Mouse (Mus musculus) kidney, embryonic 16.5 days (tissue): Measurements from ENCODE around the gene Rnaseh2c. TPM values are rescaled to one million over a fixed set of nuclear protein-coding genes. Genes with fewer than 3 reads are reported as not detected.

Source experiments
- ATAC-seq: fragments of 200-750 bp; cut with Nextera tagmentation; 2 replicates; pipeline ENCODE4 v1.8.0; 2017; ENCODE audit warnings: moderate TSS enrichment; ENCODE audit not compliant: low FRiP score, low TSS enrichment
- H3K27ac ChIP-seq: fragments of 300-500 bp; sonication (generic); 2 replicates; pipeline ENCODE4 v1.5.1; 2014; ENCODE audit warnings: low read length
- H3K27me3 ChIP-seq: fragments of 300-500 bp; sonication (generic); 2 replicates; pipeline ENCODE4 v1.6.1; 2014; ENCODE audit warnings: low read length, control low read depth, mixed read lengths; ENCODE audit not compliant: insufficient read depth
- H3K36me3 ChIP-seq: fragments of 300-500 bp; sonication (generic); 2 replicates; pipeline ENCODE4 v1.6.1; 2014; ENCODE audit warnings: low read length, control low read depth, mixed read lengths; ENCODE audit not compliant: insufficient read depth
- H3K4me1 ChIP-seq: fragments of 300-500 bp; sonication (generic); 2 replicates; pipeline ENCODE4 v1.6.1; 2014; ENCODE audit warnings: low read length, control low read depth, mixed read lengths; ENCODE audit not compliant: insufficient read depth
- H3K4me2 ChIP-seq: fragments of 300-500 bp; sonication (generic); replicated peaks from 2 replicates; pipeline ENCODE4 v1.6.1; 2014; ENCODE audit warnings: low read depth, low read length
- H3K4me3 ChIP-seq: fragments of 300-500 bp; sonication (generic); 2 replicates; pipeline ENCODE4 v1.5.1; 2014; ENCODE audit warnings: mild to moderate bottlenecking, low read length
- H3K9ac ChIP-seq: fragments of 300-500 bp; sonication (generic); replicated peaks from 2 replicates; pipeline ENCODE4 v1.6.1; 2014; ENCODE audit warnings: low read length
- H3K9me3 ChIP-seq: fragments of 300-500 bp; sonication (generic); 2 replicates; pipeline ENCODE4 v1.6.1; 2016; ENCODE audit warnings: low read length, control low read depth
- WGBS: fragments of 180-500 bp; shearing (Covaris S2); extraction: QIAGEN DNeasy Blood & Tissue Kit; methylation state at CpG from one replicate; pipeline ENCODE4 v1.1.7; 2014; 5-methylcytosine and 5-hydroxymethylcytosine counted together
- polyA plus RNA-seq: library from polyadenylated mRNA; unstranded; fragments of >200 nt; fragmentation: Nextera tagmentation; extraction: Ambion mirVana; gene quantifications from 2 replicates; pipeline ENCODE4 v1.2.1, GENCODE M21; 2015

Gene Rnaseh2c
- polyA plus RNA-seq: 133 and 146 TPM in 2 replicates

DNA sequence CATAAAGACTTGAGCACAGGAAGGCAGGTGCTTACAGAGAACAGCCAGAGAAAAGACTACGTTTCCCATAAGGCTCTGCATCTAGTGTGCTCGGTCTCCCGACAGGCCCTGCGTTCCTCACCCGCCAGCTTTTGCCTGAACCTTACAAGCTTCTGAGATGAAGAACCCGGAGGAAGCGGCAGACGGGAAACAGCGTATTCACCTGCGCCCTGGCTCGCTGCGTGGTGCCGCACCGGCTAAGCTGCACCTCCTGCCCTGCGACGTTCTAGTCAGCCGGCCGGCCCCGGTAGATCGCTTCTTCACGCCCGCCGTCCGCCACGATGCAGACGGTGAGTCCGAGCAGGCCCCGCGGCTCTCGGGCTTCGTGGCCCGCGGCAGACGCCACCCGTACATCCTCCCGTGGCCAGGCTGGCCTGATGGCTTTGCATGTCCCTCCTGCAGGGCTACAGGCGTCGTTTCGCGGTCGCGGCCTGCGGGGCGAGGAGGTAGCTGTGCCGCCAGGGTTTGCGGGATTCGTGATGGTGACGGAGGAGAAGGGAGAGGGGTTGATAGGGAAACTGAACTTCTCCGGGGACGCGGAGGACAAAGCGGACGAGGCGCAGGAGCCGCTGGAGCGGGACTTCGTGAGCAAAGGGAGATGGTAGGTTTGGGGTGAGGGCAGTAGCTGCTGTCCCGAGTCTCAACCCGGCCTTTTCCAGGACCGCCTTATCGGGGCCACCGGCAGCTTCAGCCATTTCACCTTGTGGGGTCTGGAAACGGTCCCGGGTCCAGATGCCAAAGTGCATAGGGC is at the start of gene Rnaseh2c:
TSS of gene Rnaseh2c (plus strand) at position 122 of the 790 bp plus-strand sequence.
- Histone ChIP-seq H3K36me3 (peaks cover 41% of the 10 kb centered on the region), H3K27me3 (no peaks in the 10 kb centered on the region), H3K4me3 (peak within 1 kb of the TSS; percentile 71), H3K9me3 (no peaks in the 10 kb centered on the region), H3K4me1 (peaks cover 12% of the 10 kb centered on the region), H3K27ac (peak within 1 kb of the TSS; percentile 83), H3K9ac (peak within 1 kb of the TSS; percentile 82), H3K4me2 (peak within 1 kb of the TSS; percentile 55)
- under 1% methylated on average over 64 of the region's 64 CpGs for WGBS
- ATAC-seq: peak; percentile 93

DNA sequence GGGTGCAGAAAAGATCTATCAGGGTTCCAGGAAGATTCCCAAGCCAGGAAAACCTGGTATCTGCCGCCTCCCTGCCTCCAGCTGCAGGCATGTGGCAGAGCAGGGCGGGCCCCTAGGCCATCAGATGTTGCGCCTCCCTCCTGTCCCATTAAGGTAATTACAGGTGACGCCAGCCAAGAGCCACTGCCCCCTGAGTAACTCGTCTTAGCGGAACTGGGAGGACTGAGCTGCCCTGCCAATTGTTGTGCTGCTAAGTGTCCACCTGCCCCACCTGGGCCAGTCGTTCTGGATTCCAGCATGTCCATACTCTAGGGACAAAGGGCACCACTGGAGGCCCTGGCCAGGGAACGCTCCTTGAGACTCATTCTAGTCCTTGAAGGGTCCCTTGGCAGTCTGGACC is 47.9 kb upstream of the Rnaseh2c start:
- Histone ChIP-seq H3K9ac (0 out of 2 replicates have a peak overlapping the region, but pooled peaks have one; percentile 5), H3K9me3 (no peaks in the 10 kb centered on the region), H3K4me1 (peaks cover 37% of the 10 kb centered on the region), H3K36me3 (peaks cover 21% of the 10 kb centered on the region), H3K4me3 (no peak overlapping the region), H3K27ac (no peak overlapping the region), H3K27me3 (peaks cover 9% of the 10 kb centered on the region), H3K4me2 (no peak overlapping the region)
- no peak for ATAC-seq
- 46% methylated on average over 8 of the region's 8 CpGs for WGBS

DNA sequence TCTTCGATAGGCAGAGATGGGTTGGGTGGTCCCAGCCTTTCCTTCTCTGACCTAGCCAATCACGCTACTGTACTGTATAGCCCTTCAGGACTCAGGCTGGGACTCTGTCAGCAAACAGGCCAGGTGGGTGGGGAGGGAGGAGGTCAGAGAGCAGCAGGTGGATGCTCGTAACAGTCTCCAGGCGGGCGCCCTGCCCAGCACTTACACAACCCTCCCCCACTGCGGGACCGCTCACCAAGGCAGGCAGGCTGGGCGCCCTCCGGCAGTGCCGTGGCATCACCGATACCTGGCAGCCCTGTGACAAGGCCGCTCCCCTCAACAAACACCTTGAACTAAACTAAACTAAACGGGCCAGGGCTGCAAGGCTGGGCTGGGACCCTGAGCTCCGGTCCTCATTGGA is 47.5 kb upstream of the Rnaseh2c start:
- 68% methylated on average over 14 of the region's 14 CpGs for WGBS
- Histone ChIP-seq H3K4me1 (peaks cover 41% of the 10 kb centered on the region), H3K4me2 (no peak overlapping the region)

DNA sequence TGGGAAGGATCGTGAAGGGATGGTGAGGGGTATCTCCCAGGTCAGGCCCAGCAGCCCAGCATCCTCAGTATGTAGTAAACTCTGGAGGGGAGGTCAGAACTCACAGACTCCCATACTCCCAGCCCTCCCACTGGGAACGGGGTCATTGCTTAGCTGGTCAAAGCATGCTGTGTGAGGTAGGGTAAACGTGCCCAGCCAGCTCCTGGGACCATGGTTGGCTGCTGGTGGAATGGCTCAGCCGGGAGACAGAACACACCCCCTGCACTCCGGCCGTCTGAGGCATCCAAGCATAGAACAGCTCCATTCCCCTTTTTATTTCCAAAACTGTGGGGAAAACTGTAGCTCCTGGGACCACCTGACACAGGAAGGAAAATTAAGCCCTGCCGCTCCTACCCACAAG is 43.5 kb upstream of the Rnaseh2c start:
- ATAC-seq: peak; percentile 69
- Histone ChIP-seq H3K4me1 (peaks cover 63% of the 10 kb centered on the region), H3K9ac (peak overlapping the region; percentile 55), H3K4me3 (peak overlapping the region; percentile 55), H3K4me2 (peak overlapping the region; percentile 66), H3K27ac (peak overlapping the region; percentile 94), H3K27me3 (peaks cover 34% of the 10 kb centered on the region), H3K9me3 (no peaks in the 10 kb centered on the region), H3K36me3 (no peaks in the 10 kb centered on the region)
- WGBS: 21% methylated on average over 7 of the region's 7 CpGs

More for the DNA sequence above, 47.5 kb upstream of the Rnaseh2c start:
- H3K27me3 ChIP-seq: peaks cover 14% of the 10 kb centered on the region
- no peak overlapping the region for H3K9ac ChIP-seq
- no peak overlapping the region for H3K4me3 ChIP-seq
- no peak overlapping the region for H3K27ac ChIP-seq
- 0 out of 2 replicates have a peak, but pooled peaks have one; percentile 46 for ATAC-seq
- H3K36me3 ChIP-seq: peaks cover 21% of the 10 kb centered on the region
- H3K9me3 ChIP-seq: no peaks in the 10 kb centered on the region

DNA sequence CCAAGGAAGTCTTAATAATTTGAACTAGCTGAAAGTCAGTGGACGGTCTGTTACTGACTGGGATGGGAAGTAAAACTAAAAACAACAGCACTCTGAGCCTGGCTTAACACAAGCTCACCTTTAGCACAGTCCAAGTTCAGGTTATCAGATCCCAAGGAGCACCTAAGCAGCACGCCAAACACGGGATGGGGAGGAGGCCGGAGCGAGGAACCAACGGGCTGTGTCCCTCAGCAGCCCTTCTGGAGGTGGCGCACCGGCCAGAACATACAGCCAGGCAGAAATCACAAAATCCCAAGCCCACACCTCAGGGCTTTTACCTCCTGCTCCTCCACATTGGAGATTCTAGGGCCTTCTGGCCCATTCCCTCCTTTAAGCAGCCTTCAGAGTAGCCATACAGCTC is 42.9 kb upstream of the Rnaseh2c start:
- Histone ChIP-seq H3K9me3 (no peaks in the 10 kb centered on the region), H3K27ac (peak overlapping the region; percentile 94), H3K27me3 (peaks cover 34% of the 10 kb centered on the region), H3K36me3 (no peaks in the 10 kb centered on the region), H3K4me1 (peaks cover 57% of the 10 kb centered on the region), H3K4me2 (peak overlapping the region; percentile 66), H3K4me3 (peak overlapping the region; percentile 55), H3K9ac (peak overlapping the region; percentile 69)
- 34% methylated on average over 8 of the region's 8 CpGs for WGBS
- no peak for ATAC-seq

DNA sequence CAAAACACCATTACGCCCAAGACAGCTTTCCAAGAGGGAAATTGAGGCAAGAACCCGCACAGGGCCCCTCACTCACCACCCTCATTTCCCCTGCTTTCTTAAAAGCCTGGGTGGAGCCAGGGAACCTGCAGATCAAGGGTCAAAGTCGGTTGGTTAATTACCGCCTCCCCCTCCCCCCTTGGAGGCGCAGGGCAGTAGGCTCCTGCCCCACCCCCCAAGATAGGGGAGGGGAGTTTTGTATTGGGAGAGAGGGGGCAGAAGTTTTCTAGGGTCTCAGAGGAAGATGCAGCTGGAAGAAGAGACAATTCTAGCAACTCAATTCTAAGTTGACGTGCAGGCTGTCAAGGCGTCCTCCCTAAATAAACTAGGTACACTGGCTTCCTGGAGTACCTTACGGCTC is 42.4 kb upstream of the Rnaseh2c start:
- no peak for ATAC-seq
- Histone ChIP-seq H3K4me1 (peaks cover 53% of the 10 kb centered on the region), H3K4me2 (peak overlapping the region; percentile 66), H3K36me3 (no peaks in the 10 kb centered on the region), H3K9me3 (no peaks in the 10 kb centered on the region), H3K27ac (peak overlapping the region; percentile 94), H3K9ac (peak overlapping the region; percentile 69), H3K4me3 (peak overlapping the region; percentile 55), H3K27me3 (peaks cover 34% of the 10 kb centered on the region)
- WGBS: 9% methylated on average over 8 of the region's 8 CpGs

DNA sequence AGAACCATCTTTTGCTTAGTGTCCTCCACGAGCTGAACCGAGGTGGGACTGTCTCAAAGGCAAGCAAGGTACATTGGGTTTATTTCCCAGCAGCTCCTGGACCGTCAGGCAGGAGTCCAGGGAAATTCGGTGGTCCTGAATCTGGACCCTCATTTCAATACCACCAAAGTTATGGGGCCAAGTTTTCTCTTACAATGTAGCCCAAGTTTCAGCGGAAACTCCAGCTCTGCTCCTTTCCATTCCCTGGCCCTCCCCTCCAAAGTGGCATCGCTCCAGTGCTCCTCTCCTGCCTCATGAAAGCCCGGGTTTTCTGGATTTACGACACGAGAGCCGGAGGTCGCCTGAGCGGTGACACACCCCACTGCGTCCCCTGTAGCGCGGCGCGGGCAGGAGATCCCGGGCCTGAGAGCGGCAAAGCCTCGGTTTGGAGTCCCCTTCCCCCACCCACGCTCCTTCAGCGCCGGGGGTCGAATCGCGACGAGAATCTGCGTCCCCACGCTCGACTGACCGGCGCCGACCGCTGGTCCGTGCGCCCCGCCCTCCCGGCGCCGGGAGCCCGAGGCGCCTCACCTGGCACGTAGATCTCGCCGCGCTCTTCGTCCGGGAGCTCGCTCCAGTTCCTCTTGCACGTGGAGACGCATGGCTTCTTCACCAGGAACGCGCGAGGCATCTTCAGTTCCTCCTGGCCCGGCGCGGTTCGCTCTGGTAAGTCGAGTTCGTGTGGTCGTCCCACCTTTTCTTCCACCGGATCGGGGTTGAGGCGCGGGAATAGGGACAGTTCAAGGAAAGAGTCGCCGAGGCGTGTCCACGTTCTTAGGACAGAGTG is 41.8 kb upstream of the Rnaseh2c start:
- Histone ChIP-seq H3K9ac (peak overlapping the region; percentile 69), H3K27ac (peak overlapping the region; percentile 94), H3K27me3 (peaks cover 34% of the 10 kb centered on the region), H3K4me3 (peak overlapping the region; percentile 55), H3K9me3 (no peaks in the 10 kb centered on the region), H3K4me1 (peaks cover 50% of the 10 kb centered on the region), H3K4me2 (peak overlapping the region; percentile 66), H3K36me3 (no peaks in the 10 kb centered on the region)
- ATAC-seq: peak; percentile 58
- WGBS: under 1% methylated on average over 64 of the region's 69 CpGs

DNA sequence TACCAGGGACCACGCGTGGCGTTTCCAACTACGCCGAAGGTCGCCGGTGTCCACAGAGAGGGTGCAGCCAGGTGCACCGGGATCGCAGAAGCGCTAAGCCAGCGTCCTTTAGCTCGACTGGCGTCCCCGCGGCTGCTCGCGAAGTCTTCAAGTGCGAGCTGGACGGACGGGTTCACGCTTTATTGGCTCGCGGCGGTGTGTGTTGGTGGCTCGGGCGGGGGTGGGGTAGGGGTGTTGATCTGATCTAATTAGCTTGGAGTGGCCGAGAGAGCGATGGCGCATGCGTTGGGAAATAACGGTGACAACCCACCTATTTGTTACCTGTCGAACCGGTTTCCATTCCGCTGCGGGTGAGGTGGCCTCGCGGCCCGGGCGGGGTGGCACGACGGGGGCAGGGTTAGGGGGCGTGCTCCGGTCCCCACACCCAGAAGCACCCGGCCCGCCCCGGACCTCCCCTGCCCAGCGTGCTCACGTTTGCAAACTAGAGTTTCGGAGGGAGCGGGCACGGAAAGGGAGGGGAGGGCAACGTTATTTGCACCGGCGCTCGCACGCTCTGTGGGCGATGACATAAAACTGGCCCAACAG is 41.1 kb upstream of the Rnaseh2c start, which contains the start of gene Ovol1:
TSS of gene Ovol1 (minus strand) at position 190 of the 585 bp plus-strand sequence.
- Histone ChIP-seq H3K27me3 (peaks cover 35% of the 10 kb centered on the region), H3K9ac (peak within 1 kb of the TSS; percentile 69), H3K27ac (peak within 1 kb of the TSS; percentile 94), H3K4me1 (peaks cover 48% of the 10 kb centered on the region), H3K4me3 (peak within 1 kb of the TSS; percentile 55), H3K4me2 (peak within 1 kb of the TSS; percentile 66), H3K36me3 (no peaks in the 10 kb centered on the region), H3K9me3 (no peaks in the 10 kb centered on the region)
- under 1% methylated on average over 55 of the region's 57 CpGs for WGBS
- peak; percentile 57 for ATAC-seq

DNA sequence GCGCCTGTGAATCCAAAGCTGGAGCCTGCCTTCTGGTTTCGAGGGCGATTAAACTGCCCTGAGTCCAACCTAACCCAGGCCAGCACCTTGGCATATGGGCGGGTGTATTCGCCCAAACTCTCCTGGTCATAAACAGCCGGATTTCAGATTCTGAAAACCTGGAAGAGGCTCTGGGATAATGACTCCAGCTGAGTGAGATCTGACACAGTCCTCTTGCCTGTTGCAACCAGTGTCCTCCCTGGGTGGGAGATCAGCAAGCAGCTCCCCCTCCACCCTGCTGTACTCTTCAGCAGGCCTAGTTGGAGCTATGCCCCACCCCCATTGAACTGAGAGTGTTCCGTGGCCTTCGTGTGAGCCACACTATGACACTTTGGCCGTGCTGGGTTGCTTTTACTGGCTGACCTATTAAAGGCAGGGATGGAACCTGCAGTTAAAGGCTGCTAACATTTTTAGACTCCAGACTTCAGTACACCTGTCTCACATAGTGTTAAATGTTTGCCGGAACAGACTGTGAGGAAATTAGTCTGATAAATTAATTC is 40.4 kb upstream of the Rnaseh2c start:
- peaks cover 37% of the 10 kb centered on the region for H3K27me3 ChIP-seq
- peak overlapping the region; percentile 29 for H3K9ac ChIP-seq
- H3K9me3 ChIP-seq: no peaks in the 10 kb centered on the region
- H3K4me2 ChIP-seq: peak overlapping the region; percentile 66
- peaks cover 55% of the 10 kb centered on the region for H3K4me1 ChIP-seq
- peak overlapping the region; percentile 89 for H3K27ac ChIP-seq
- WGBS: 6% methylated on average over 10 of the region's 10 CpGs
- H3K4me3 ChIP-seq: peak overlapping the region; percentile 55
- H3K36me3 ChIP-seq: no peaks in the 10 kb centered on the region
- peak; percentile 42 for ATAC-seq
